Mouse (Mus musculus): ENCODE data around the gene Dop1b. TPM values are rescaled to one million over a fixed set of nuclear protein-coding genes. Genes with fewer than 3 reads are reported as not detected.
"Not testable (repeated sequence)": the region's sequence is repeated elsewhere in the genome, so short reads cannot be mapped to it uniquely, and the experiment has no call there.

Dop1b gene
- polyA plus RNA-seq, 1 experiment from 2014 or later, result 43.7 TPM

- no peaks in the 10 kb centered on the region for H3K9me3 ChIP-seq (ENCODE audit: control insufficient read depth, low read length)
- ATAC-seq (ENCODE audit: low read depth), result no peak
- no peaks in the 10 kb centered on the region for H3K27me3 ChIP-seq (ENCODE audit: control insufficient read depth, insufficient read depth, low read length)
- H3K4me1 ChIP-seq (ENCODE audit: control insufficient read depth, insufficient read depth, low read length), result no peaks in the 10 kb centered on the region
- H3K4me2 ChIP-seq (ENCODE audit: low read depth, low read length), result no peak overlapping the region
- H3K9ac ChIP-seq (replicated peaks; ENCODE audit: low read depth, low read length), result no peak overlapping the region
- 0 out of 2 replicates have a peak, but pooled peaks cover 9% of the 10 kb centered on the region for H3K36me3 ChIP-seq (ENCODE audit: control insufficient read depth, insufficient read depth, low read length)
- 66% methylated on average over 14 of the region's 14 CpGs for WGBS
- H3K27ac ChIP-seq (ENCODE audit: low read depth, low read length), result no peak overlapping the region
- no peak overlapping the region for H3K4me3 ChIP-seq (ENCODE audit: low read depth, low read length)
Measured at GRCm38 (mm10) chr16:93777247-93777999, 65.7 kb downstream of the Dop1b start.

- not testable (repeated sequence) for H3K4me2 ChIP-seq (ENCODE audit: low read depth, low read length); H3K27ac ChIP-seq (ENCODE audit: low read depth, low read length); H3K27me3 ChIP-seq (ENCODE audit: control insufficient read depth, insufficient read depth, low read length); H3K4me3 ChIP-seq (ENCODE audit: low read depth, low read length); H3K9ac ChIP-seq (replicated peaks; ENCODE audit: low read depth, low read length); ATAC-seq (ENCODE audit: low read depth); H3K4me1 ChIP-seq (ENCODE audit: control insufficient read depth, insufficient read depth, low read length); H3K36me3 ChIP-seq (ENCODE audit: control insufficient read depth, insufficient read depth, low read length); H3K9me3 ChIP-seq (ENCODE audit: control insufficient read depth, low read length)
- 90% methylated on average over 4 of the region's 4 CpGs for WGBS
Measured at GRCm38 (mm10) chr16:93778393-93778792, 66.7 kb downstream of the Dop1b start.

- H3K36me3 ChIP-seq (ENCODE audit: control insufficient read depth, insufficient read depth, low read length), result 0 out of 2 replicates have a peak, but pooled peaks cover 9% of the 10 kb centered on the region
- WGBS, result 89% methylated on average over 4 of the region's 4 CpGs
- H3K9me3 ChIP-seq (ENCODE audit: control insufficient read depth, low read length), result no peaks in the 10 kb centered on the region
- no peak overlapping the region for H3K27ac ChIP-seq (ENCODE audit: low read depth, low read length)
- ATAC-seq (ENCODE audit: low read depth), result no peak
- no peak overlapping the region for H3K4me2 ChIP-seq (ENCODE audit: low read depth, low read length)
- no peak overlapping the region for H3K4me3 ChIP-seq (ENCODE audit: low read depth, low read length)
- no peaks in the 10 kb centered on the region for H3K27me3 ChIP-seq (ENCODE audit: control insufficient read depth, insufficient read depth, low read length)
- H3K9ac ChIP-seq (replicated peaks; ENCODE audit: low read depth, low read length), result no peak overlapping the region
- no peaks in the 10 kb centered on the region for H3K4me1 ChIP-seq (ENCODE audit: control insufficient read depth, insufficient read depth, low read length)
Measured at GRCm38 (mm10) chr16:93779554-93779953, 67.8 kb downstream of the Dop1b start.

- Histone ChIP-seq H3K27me3 (ENCODE audit: control insufficient read depth, insufficient read depth, low read length) (no peaks in the 10 kb centered on the region), H3K4me2 (ENCODE audit: low read depth, low read length) (no peak overlapping the region), H3K9me3 (ENCODE audit: control insufficient read depth, low read length) (no peaks in the 10 kb centered on the region), H3K27ac (ENCODE audit: low read depth, low read length) (no peak overlapping the region), H3K4me1 (ENCODE audit: control insufficient read depth, insufficient read depth, low read length) (no peaks in the 10 kb centered on the region), H3K9ac (replicated peaks; ENCODE audit: low read depth, low read length) (no peak overlapping the region), H3K36me3 (ENCODE audit: control insufficient read depth, insufficient read depth, low read length) (0 out of 2 replicates have a peak, but pooled peaks cover 9% of the 10 kb centered on the region), H3K4me3 (ENCODE audit: low read depth, low read length) (no peak overlapping the region)
- WGBS, result 63% methylated on average over 14 of the region's 14 CpGs
- ATAC-seq (ENCODE audit: low read depth), result no peak
Measured at GRCm38 (mm10) chr16:93780660-93781479, 69.2 kb downstream of the Dop1b start.

GRCm38 (mm10) chr16:93784175-93784574, 72.5 kb downstream of the Dop1b start:
- no peak overlapping the region for H3K4me2 ChIP-seq (ENCODE audit: low read depth, low read length)
- 95% methylated on average over 7 of the region's 7 CpGs for WGBS
- no peak overlapping the region for H3K4me3 ChIP-seq (ENCODE audit: low read depth, low read length)
- H3K27ac ChIP-seq (ENCODE audit: low read depth, low read length), result no peak overlapping the region
- no peak for ATAC-seq (ENCODE audit: low read depth)
- H3K27me3 ChIP-seq (ENCODE audit: control insufficient read depth, insufficient read depth, low read length), result no peaks in the 10 kb centered on the region
- H3K9me3 ChIP-seq (ENCODE audit: control insufficient read depth, low read length), result no peaks in the 10 kb centered on the region
- H3K36me3 ChIP-seq (ENCODE audit: control insufficient read depth, insufficient read depth, low read length), result peaks cover 5% of the 10 kb centered on the region; the same call in 1 of the 2 replicates
- no peak overlapping the region for H3K9ac ChIP-seq (replicated peaks; ENCODE audit: low read depth, low read length)
- no peaks in the 10 kb centered on the region for H3K4me1 ChIP-seq (ENCODE audit: control insufficient read depth, insufficient read depth, low read length)

- WGBS, result 9% methylated on average over 9 of the region's 9 CpGs
- no peak overlapping the region for H3K4me3 ChIP-seq (ENCODE audit: low read depth, low read length)
- no peaks in the 10 kb centered on the region for H3K27me3 ChIP-seq (ENCODE audit: control insufficient read depth, insufficient read depth, low read length)
- H3K4me2 ChIP-seq (ENCODE audit: low read depth, low read length), result no peak overlapping the region
- no peak overlapping the region for H3K27ac ChIP-seq (ENCODE audit: low read depth, low read length)
- H3K9me3 ChIP-seq (ENCODE audit: control insufficient read depth, low read length), result no peaks in the 10 kb centered on the region
- peak; percentile 92 for ATAC-seq (ENCODE audit: low read depth)
- no peaks in the 10 kb centered on the region for H3K4me1 ChIP-seq (ENCODE audit: control insufficient read depth, insufficient read depth, low read length)
- peaks cover 4% of the 10 kb centered on the region; the same call in 1 of the 2 replicates for H3K36me3 ChIP-seq (ENCODE audit: control insufficient read depth, insufficient read depth, low read length)
- H3K9ac ChIP-seq (replicated peaks; ENCODE audit: low read depth, low read length), result no peak overlapping the region
Measured at GRCm38 (mm10) chr16:93785805-93786204, 74.1 kb downstream of the Dop1b start.

GRCm38 (mm10) chr16:93788388-93788787, 76.7 kb downstream of the Dop1b start:
- peaks cover under 1% of the 10 kb centered on the region; the same call in 1 of the 2 replicates for H3K36me3 ChIP-seq (ENCODE audit: control insufficient read depth, insufficient read depth, low read length)
- no peaks in the 10 kb centered on the region for H3K4me1 ChIP-seq (ENCODE audit: control insufficient read depth, insufficient read depth, low read length)
- 86% methylated on average over 4 of the region's 4 CpGs for WGBS
- no peak for ATAC-seq (ENCODE audit: low read depth)
- no peaks in the 10 kb centered on the region for H3K9me3 ChIP-seq (ENCODE audit: control insufficient read depth, low read length)
- no peak overlapping the region for H3K4me2 ChIP-seq (ENCODE audit: low read depth, low read length)
- H3K4me3 ChIP-seq (ENCODE audit: low read depth, low read length), result no peak overlapping the region
- H3K27ac ChIP-seq (ENCODE audit: low read depth, low read length), result no peak overlapping the region
- no peak overlapping the region for H3K9ac ChIP-seq (replicated peaks; ENCODE audit: low read depth, low read length)
- H3K27me3 ChIP-seq (ENCODE audit: control insufficient read depth, insufficient read depth, low read length), result no peaks in the 10 kb centered on the region

GRCm38 (mm10) chr16:93788881-93789280, 77.2 kb downstream of the Dop1b start:
- 95% methylated on average over 8 of the region's 8 CpGs for WGBS
- Histone ChIP-seq H3K27me3 (ENCODE audit: control insufficient read depth, insufficient read depth, low read length) (no peaks in the 10 kb centered on the region), H3K4me1 (ENCODE audit: control insufficient read depth, insufficient read depth, low read length) (no peaks in the 10 kb centered on the region), H3K36me3 (ENCODE audit: control insufficient read depth, insufficient read depth, low read length) (peaks cover 4% of the 10 kb centered on the region; the same call in 1 of the 2 replicates), H3K4me2 (ENCODE audit: low read depth, low read length) (no peak overlapping the region), H3K27ac (ENCODE audit: low read depth, low read length) (no peak overlapping the region), H3K4me3 (ENCODE audit: low read depth, low read length) (no peak overlapping the region), H3K9ac (replicated peaks; ENCODE audit: low read depth, low read length) (no peak overlapping the region), H3K9me3 (ENCODE audit: control insufficient read depth, low read length) (no peaks in the 10 kb centered on the region)
- no peak for ATAC-seq (ENCODE audit: low read depth)

Data from neural tube, embryonic 14.5 days (tissue).